In the genomic region with DNA sequence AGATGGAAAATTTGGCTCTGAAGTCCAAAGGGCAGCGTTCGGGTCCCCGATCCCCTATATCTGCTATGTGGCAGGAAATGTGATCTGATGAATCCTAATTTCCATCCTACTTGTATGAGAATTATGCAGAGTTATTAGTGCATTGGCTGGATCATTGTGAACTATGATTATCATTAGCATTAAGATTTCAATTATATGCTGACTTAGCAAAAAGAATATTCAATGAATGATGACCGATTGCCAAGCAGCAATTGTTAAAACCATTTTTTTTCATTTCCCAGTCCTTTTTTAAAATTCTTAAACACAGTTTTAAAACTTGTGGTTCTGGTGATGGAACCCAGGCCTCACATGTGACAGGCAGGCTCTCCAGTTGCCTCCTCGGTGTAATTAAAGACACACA, we compare ENCODE assay signal across 24 mouse cellular contexts. TPM values are rescaled to one million over a fixed set of nuclear protein-coding genes. Genes with fewer than 3 reads are reported as not detected.
"Had no signal": no experiment of that assay in that cellular context is flagged by ENCODE, and none has a peak within 500 bp of the region (broad histone marks: within the 10 kb centered on the region; RNA-seq: fewer than 3 reads in every experiment).

No protein-coding gene starts in this region.

- H3K9me3 ChIP-seq: neural tube, embryonic 13.5 days; neural tube, embryonic 15.5 days; stomach, embryonic 15.5 days had no signal

- H3K4me1 ChIP-seq: neural tube, embryonic 13.5 days; neural tube, embryonic 15.5 days; stomach, embryonic 15.5 days had no signal

- H3K9ac ChIP-seq: neural tube, embryonic 13.5 days; neural tube, embryonic 15.5 days; stomach, embryonic 15.5 days had no signal

- H3K4me2 ChIP-seq: neural tube, embryonic 13.5 days; neural tube, embryonic 15.5 days; stomach, embryonic 15.5 days had no signal

- H3K4me3 ChIP-seq: neural tube, embryonic 13.5 days; neural tube, embryonic 15.5 days; stomach, embryonic 15.5 days had no signal

- H3K27ac ChIP-seq: neural tube, embryonic 13.5 days; neural tube, embryonic 15.5 days; stomach, embryonic 15.5 days; stomach, postnatal 0 days had no signal

- DNase-seq: retina, postnatal 1 day; right cerebral cortex, adult 18-20 months; right cerebral cortex, postnatal 14 days; right cerebral cortex, postnatal 25 days; right cerebral cortex, postnatal 4 days; spleen, adult 18-20 months; thymus, adult 18-20 months; thymus, adult 2 months; thymus, postnatal 14 days; thymus, postnatal 25 days; thymus, postnatal 36 days; thymus, postnatal 4 days had no signal

- H3K27me3 ChIP-seq: neural tube, embryonic 13.5 days; neural tube, embryonic 15.5 days; stomach, embryonic 15.5 days had no signal

- H3K36me3 ChIP-seq: neural tube, embryonic 13.5 days; neural tube, embryonic 15.5 days; stomach, embryonic 15.5 days had no signal

RNA-seq across cellular contexts. Expression of a gene that starts 24.6 kb away (rescaled TPM):
- total RNA-seq: neutrophil, adult 5-6 weeks had no signal
- polyA plus RNA-seq: neural tube, embryonic 13.5 days; neural tube, embryonic 14.5 days; neural tube, embryonic 15.5 days; spleen, adult 2 months; stomach, embryonic 14.5 days; stomach, embryonic 15.5 days; stomach, embryonic 16.5 days; stomach, postnatal 0 days; testis, adult 2 months; thymus, postnatal 0 days; urinary bladder, adult 2 months had no signal

RNA-seq across cellular contexts. Expression of a gene that starts 52.1 kb away (rescaled TPM):
- polyA plus RNA-seq: testis, adult 2 months had no signal
